In genomic region chr6:37326603-37326955, GRCm38 (mm10) we compare ENCODE assay signal across 11 mouse cellular contexts. TPM values are rescaled to one million over a fixed set of nuclear protein-coding genes. Genes with fewer than 3 reads are reported as not detected.
A peak's percentile ranks its signal among the peaks of the same experiment; 100 is the strongest.
DNase-seq lines count a peak whose midpoint lies in the region; ATAC-seq lines count a peak whose summit lies in the region.
"Had no signal": no experiment of that assay in that cellular context is flagged by ENCODE, and none has a peak within 500 bp of the region (broad histone marks: within the 10 kb centered on the region; RNA-seq: fewer than 3 reads in every experiment).

No protein-coding gene starts in this region.

- H3K36me3 ChIP-seq in forebrain, embryonic 14.5 days (ENCODE audit: control insufficient read depth, insufficient read depth, low read length) = no peaks in the 10 kb centered on the region
- no peaks in the 10 kb centered on the region for H3K36me3 ChIP-seq in forebrain, embryonic 13.5 days (ENCODE audit: poor library complexity, severe bottlenecking)
- no peaks in the 10 kb centered on the region for H3K36me3 ChIP-seq in midbrain, embryonic 14.5 days (ENCODE audit: control insufficient read depth, insufficient read depth, low read length)
- H3K36me3 ChIP-seq in midbrain, embryonic 10.5 days = no peaks in the 10 kb centered on the region

- peak; percentile 79 for DNase-seq in forebrain, embryonic 14.5 days (ENCODE audit: low spot score)
- peak; percentile 68 for DNase-seq in midbrain, embryonic 14.5 days
- no peak for DNase-seq in midbrain, embryonic 10.5 days (ENCODE audit: low spot score)
- DNase-seq in kidney, postnatal 14 days = peak; percentile 71
- no peak for DNase-seq in thymus, postnatal 0 days (ENCODE audit: low spot score)
- no peak for DNase-seq in spleen, postnatal 36 days (ENCODE audit: low spot score in 2 of 2)
- no peak for DNase-seq in gastrocnemius, postnatal 10 days
- DNase-seq: retina, postnatal 1 day had no signal

- H3K9me3 ChIP-seq in forebrain, embryonic 14.5 days (replicated peaks; ENCODE audit: control insufficient read depth, low read length) = no peaks in the 10 kb centered on the region
- no peaks in the 10 kb centered on the region for H3K9me3 ChIP-seq in forebrain, embryonic 13.5 days (replicated peaks)
- H3K9me3 ChIP-seq in midbrain, embryonic 14.5 days (ENCODE audit: control insufficient read depth, low read length) = no peaks in the 10 kb centered on the region
- no peaks in the 10 kb centered on the region for H3K9me3 ChIP-seq in midbrain, embryonic 10.5 days (replicated peaks)

- no peak overlapping the region for H3K4me3 ChIP-seq in forebrain, embryonic 14.5 days (ENCODE audit: low read depth, low read length)
- H3K4me3 ChIP-seq in forebrain, embryonic 13.5 days = no peak overlapping the region
- no peak overlapping the region for H3K4me3 ChIP-seq in midbrain, embryonic 14.5 days (replicated peaks; ENCODE audit: low read depth, low read length)
- H3K4me3 ChIP-seq in midbrain, embryonic 10.5 days = no peak overlapping the region

- H3K27ac ChIP-seq in forebrain, embryonic 14.5 days (ENCODE audit: low read depth, low read length) = no peak overlapping the region
- no peak overlapping the region for H3K27ac ChIP-seq in forebrain, embryonic 13.5 days
- H3K27ac ChIP-seq in midbrain, embryonic 14.5 days (replicated peaks; ENCODE audit: low read depth, low read length) = peak overlapping the region; percentile 45; the same call in 1 of the 2 replicates
- H3K27ac ChIP-seq in midbrain, embryonic 10.5 days (replicated peaks) = no peak overlapping the region
- H3K27ac ChIP-seq: liver, embryonic 14.5 days had no signal

- 30% methylated on average over 8 of the region's 8 CpGs for WGBS in forebrain, embryonic 14.5 days
- WGBS in forebrain, embryonic 13.5 days = 37% methylated on average over 8 of the region's 8 CpGs
- WGBS in midbrain, embryonic 14.5 days = 35% methylated on average over 8 of the region's 8 CpGs
- WGBS in midbrain, embryonic 10.5 days = 73% methylated on average over 8 of the region's 8 CpGs

- H3K4me1 ChIP-seq in forebrain, embryonic 14.5 days (ENCODE audit: control insufficient read depth, insufficient read depth, low read length) = peaks cover 27% of the 10 kb centered on the region
- peaks cover 46% of the 10 kb centered on the region for H3K4me1 ChIP-seq in forebrain, embryonic 13.5 days
- peaks cover 23% of the 10 kb centered on the region for H3K4me1 ChIP-seq in midbrain, embryonic 14.5 days (ENCODE audit: control insufficient read depth, insufficient read depth, low read length)
- peaks cover 23% of the 10 kb centered on the region for H3K4me1 ChIP-seq in midbrain, embryonic 10.5 days

- H3K4me2 ChIP-seq in forebrain, embryonic 14.5 days (ENCODE audit: low read length) = no peak overlapping the region
- H3K4me2 ChIP-seq in forebrain, embryonic 13.5 days = no peak overlapping the region
- H3K4me2 ChIP-seq in midbrain, embryonic 14.5 days (ENCODE audit: low read length) = no peak overlapping the region

- no peaks in the 10 kb centered on the region for H3K27me3 ChIP-seq in forebrain, embryonic 14.5 days (replicated peaks; ENCODE audit: control insufficient read depth, insufficient read depth, low read length)
- no peaks in the 10 kb centered on the region for H3K27me3 ChIP-seq in forebrain, embryonic 13.5 days
- H3K27me3 ChIP-seq in midbrain, embryonic 14.5 days (ENCODE audit: control insufficient read depth, insufficient read depth, low read length) = no peaks in the 10 kb centered on the region
- no peaks in the 10 kb centered on the region for H3K27me3 ChIP-seq in midbrain, embryonic 10.5 days (ENCODE audit: low read depth, poor library complexity, severe bottlenecking)
- H3K27me3 ChIP-seq: CH12.LX had no signal

- no peak overlapping the region for H3K9ac ChIP-seq in forebrain, embryonic 14.5 days (ENCODE audit: low read length)
- no peak overlapping the region for H3K9ac ChIP-seq in forebrain, embryonic 13.5 days
- H3K9ac ChIP-seq in midbrain, embryonic 14.5 days (replicated peaks; ENCODE audit: low read length) = no peak overlapping the region
- H3K9ac ChIP-seq: liver, embryonic 14.5 days had no signal

- no peak for ATAC-seq in forebrain, embryonic 14.5 days
- no peak for ATAC-seq in forebrain, embryonic 13.5 days
- no peak for ATAC-seq in midbrain, embryonic 14.5 days (ENCODE audit: low FRiP score, low TSS enrichment)

RNA-seq across cellular contexts. Expression of gene Dgki, which starts 26.6 kb away (rescaled TPM):
- polyA plus RNA-seq in forebrain, embryonic 14.5 days (2014; fragmentation: Nextera tagmentation; extraction: Ambion mirVana) = 3.8 and 7.5 TPM in 2 replicates
- 3.8 and 4.3 TPM in 2 replicates for polyA plus RNA-seq in forebrain, embryonic 13.5 days (2015; fragmentation: Nextera tagmentation; extraction: Ambion mirVana)
- 7.6 and 9.2 TPM in 2 replicates for polyA plus RNA-seq in midbrain, embryonic 14.5 days (2014; fragmentation: Nextera tagmentation; extraction: Ambion mirVana)
- 0.63 and 1.4 TPM in 2 replicates for polyA plus RNA-seq in midbrain, embryonic 10.5 days (2016; fragmentation: Nextera tagmentation; extraction: Ambion mirVana)
- polyA plus RNA-seq in thymus, postnatal 0 days (2015; fragmentation: Nextera tagmentation; extraction: Ambion mirVana) = 0.14 and 0.19 TPM in 2 replicates
- total RNA-seq in gastrocnemius, postnatal 10 days (2021) = 1 to 10 TPM in 1 of 2 experiments, under 1 TPM in 1; 0.61 to 1.7 TPM

Comparison
In these comparisons a context has a peak if more than half of its experiments do, and no peak if none do; other contexts are left out.
1. DNase-seq: peak in forebrain, embryonic 14.5 days (single experiment), midbrain, embryonic 14.5 days (single experiment) and kidney, postnatal 14 days (single experiment); none in midbrain, embryonic 10.5 days (single experiment), thymus, postnatal 0 days (single experiment), spleen, postnatal 36 days (0 of 2) and gastrocnemius, postnatal 10 days (single experiment).